Mouse (Mus musculus) embryonic facial prominence, embryonic 12.5 days (tissue): ENCODE measurements around the gene Wipf1. TPM values are rescaled to one million over a fixed set of nuclear protein-coding genes. Genes with fewer than 3 reads are reported as not detected.
A peak's percentile ranks its signal among the peaks of the same experiment; 100 is the strongest.

Source experiments
- ATAC-seq: fragments of 200-750 bp; cut with Nextera tagmentation; 2 replicates; pipeline ENCODE4 v1.8.0; 2017; ENCODE audit not compliant: insufficient number of reproducible peaks, insufficient read depth, low FRiP score, low TSS enrichment
- H3K27ac ChIP-seq: fragments of 300-500 bp; sonication (generic); 2 replicates; pipeline ENCODE4 v1.5.1; 2016; ENCODE audit warnings: mild to moderate bottlenecking
- H3K27me3 ChIP-seq: fragments of 300-500 bp; sonication (generic); 2 replicates; pipeline ENCODE4 v1.6.1; 2016; ENCODE audit warnings: mild to moderate bottlenecking, moderate library complexity
- H3K36me3 ChIP-seq: fragments of 300-500 bp; sonication (generic); 2 replicates; pipeline ENCODE4 v1.6.1; 2016; ENCODE audit warnings: mild to moderate bottlenecking
- H3K4me1 ChIP-seq: fragments of 300-500 bp; sonication (generic); 2 replicates; pipeline ENCODE4 v1.6.1; 2016
- H3K4me2 ChIP-seq: fragments of 300-500 bp; sonication (generic); replicated peaks from 2 replicates; pipeline ENCODE4 v1.6.1; 2016; ENCODE audit warnings: mild to moderate bottlenecking, moderate library complexity
- H3K4me3 ChIP-seq: fragments of 300-500 bp; sonication (generic); 2 replicates; pipeline ENCODE4 v1.5.1; 2016; ENCODE audit warnings: mild to moderate bottlenecking
- H3K9ac ChIP-seq: fragments of 300-500 bp; sonication (generic); 2 replicates; pipeline ENCODE4 v1.6.1; 2016; ENCODE audit warnings: mild to moderate bottlenecking, moderate library complexity
- H3K9me3 ChIP-seq: fragments of 300-500 bp; sonication (generic); 2 replicates; pipeline ENCODE4 v1.6.1; 2016; ENCODE audit warnings: mild to moderate bottlenecking, moderate library complexity
- WGBS: fragments of 180-500 bp; shearing (Covaris S2); methylation state at CpG from one replicate; pipeline ENCODE4 v1.1.7; 2016; 5-methylcytosine and 5-hydroxymethylcytosine counted together
- polyA plus RNA-seq: library from polyadenylated mRNA; unstranded; fragments of >200 nt; fragmentation: Nextera tagmentation; extraction: Ambion mirVana; gene quantifications from 2 replicates; pipeline ENCODE4 v1.2.1, GENCODE M21; 2016

Wipf1 gene
- 14.1 and 14.5 TPM in 2 replicates for polyA plus RNA-seq

GRCm38 (mm10) chr2:73529356-73530330, at the start of gene Wipf1:
Gene Wipf1, minus strand, starts transcription at chr2:73529734.
- peak within 1 kb of the TSS; percentile 96 for H3K9ac ChIP-seq
- H3K36me3 ChIP-seq = no peaks in the 10 kb centered on the region
- no peaks in the 10 kb centered on the region for H3K9me3 ChIP-seq
- H3K4me3 ChIP-seq = peak within 1 kb of the TSS; percentile 79
- peak; percentile 61 for ATAC-seq
- H3K27ac ChIP-seq = peak within 1 kb of the TSS; percentile 90
- 1% methylated on average over 65 of the region's 66 CpGs for WGBS
- H3K4me1 ChIP-seq = peaks cover 17% of the 10 kb centered on the region; the same call in 1 of the 2 replicates
- H3K27me3 ChIP-seq = no peaks in the 10 kb centered on the region
- H3K4me2 ChIP-seq = peak within 1 kb of the TSS; percentile 74

GRCm38 (mm10) chr2:73579168-73579567, 49.6 kb upstream of the Wipf1 start:
- Histone ChIP-seq H3K27ac (no peak overlapping the region), H3K4me1 (no peaks in the 10 kb centered on the region), H3K9me3 (no peaks in the 10 kb centered on the region), H3K27me3 (0 out of 2 replicates have a peak, but pooled peaks cover 3% of the 10 kb centered on the region), H3K36me3 (no peaks in the 10 kb centered on the region), H3K9ac (no peak overlapping the region), H3K4me3 (no peak overlapping the region), H3K4me2 (no peak overlapping the region)
- WGBS = 46% methylated on average over 5 of the region's 5 CpGs
- ATAC-seq = no peak

GRCm38 (mm10) chr2:73574418-73574817, 44.9 kb upstream of the Wipf1 start:
- H3K27me3 ChIP-seq = peaks cover 7% of the 10 kb centered on the region; the same call in 1 of the 2 replicates
- WGBS = 78% methylated on average over 6 of the region's 6 CpGs
- no peaks in the 10 kb centered on the region for H3K36me3 ChIP-seq
- no peak overlapping the region for H3K4me3 ChIP-seq
- H3K4me1 ChIP-seq = no peaks in the 10 kb centered on the region
- ATAC-seq = no peak
- no peak overlapping the region for H3K9ac ChIP-seq
- H3K9me3 ChIP-seq = no peaks in the 10 kb centered on the region
- no peak overlapping the region for H3K27ac ChIP-seq
- no peak overlapping the region for H3K4me2 ChIP-seq

- H3K9ac ChIP-seq = no peak overlapping the region
- H3K27ac ChIP-seq = 0 out of 2 replicates have a peak overlapping the region, but pooled peaks have one; percentile 51
- H3K36me3 ChIP-seq = no peaks in the 10 kb centered on the region
- no peak overlapping the region for H3K4me3 ChIP-seq
- H3K27me3 ChIP-seq = peaks cover 7% of the 10 kb centered on the region; the same call in 1 of the 2 replicates
- H3K4me1 ChIP-seq = no peaks in the 10 kb centered on the region
- no peak for ATAC-seq
- no peak overlapping the region for H3K4me2 ChIP-seq
- H3K9me3 ChIP-seq = no peaks in the 10 kb centered on the region
- 46% methylated on average over 4 of the region's 4 CpGs for WGBS
Observed at GRCm38 (mm10) chr2:73573556-73573955, 44.0 kb upstream of the Wipf1 start.

- Histone ChIP-seq H3K4me1 (no peaks in the 10 kb centered on the region), H3K4me3 (peak overlapping the region; percentile 18), H3K9ac (no peak overlapping the region), H3K27me3 (peaks cover 7% of the 10 kb centered on the region; the same call in 1 of the 2 replicates), H3K36me3 (no peaks in the 10 kb centered on the region), H3K4me2 (peak overlapping the region; percentile 52), H3K9me3 (no peaks in the 10 kb centered on the region), H3K27ac (peak overlapping the region; percentile 51; the same call in 1 of the 2 replicates)
- ATAC-seq = peak; percentile 70
- WGBS = 9% methylated on average over 23 of the region's 23 CpGs
Observed at GRCm38 (mm10) chr2:73572539-73573372, 43.2 kb upstream of the Wipf1 start.

- no peak overlapping the region for H3K27ac ChIP-seq
- 44% methylated on average over 6 of the region's 6 CpGs for WGBS
- no peak overlapping the region for H3K4me3 ChIP-seq
- no peak overlapping the region for H3K4me2 ChIP-seq
- ATAC-seq = no peak
- no peak overlapping the region for H3K9ac ChIP-seq
- H3K36me3 ChIP-seq = no peaks in the 10 kb centered on the region
- H3K9me3 ChIP-seq = no peaks in the 10 kb centered on the region
- peaks cover 7% of the 10 kb centered on the region; the same call in 1 of the 2 replicates for H3K27me3 ChIP-seq
- H3K4me1 ChIP-seq = no peaks in the 10 kb centered on the region
Observed at GRCm38 (mm10) chr2:73571901-73572300, 42.4 kb upstream of the Wipf1 start.

- Histone ChIP-seq H3K4me3 (no peak overlapping the region), H3K36me3 (no peaks in the 10 kb centered on the region), H3K27ac (no peak overlapping the region), H3K4me2 (no peak overlapping the region), H3K4me1 (no peaks in the 10 kb centered on the region), H3K27me3 (peaks cover 7% of the 10 kb centered on the region; the same call in 1 of the 2 replicates), H3K9me3 (no peaks in the 10 kb centered on the region), H3K9ac (no peak overlapping the region)
- 93% methylated on average over 9 of the region's 9 CpGs for WGBS
- ATAC-seq = no peak
Observed at GRCm38 (mm10) chr2:73571304-73571703, 41.8 kb upstream of the Wipf1 start.

- H3K27me3 ChIP-seq = peaks cover 7% of the 10 kb centered on the region; the same call in 1 of the 2 replicates
- no peak overlapping the region for H3K9ac ChIP-seq
- H3K27ac ChIP-seq = no peak overlapping the region
- no peak for ATAC-seq
- WGBS = 20% methylated on average over 8 of the region's 8 CpGs
- H3K9me3 ChIP-seq = no peaks in the 10 kb centered on the region
- H3K4me3 ChIP-seq = 0 out of 2 replicates have a peak overlapping the region, but pooled peaks have one; percentile 0
- H3K36me3 ChIP-seq = no peaks in the 10 kb centered on the region
- peak overlapping the region; percentile 33 for H3K4me2 ChIP-seq
- H3K4me1 ChIP-seq = peaks cover 8% of the 10 kb centered on the region; the same call in 1 of the 2 replicates
Observed at GRCm38 (mm10) chr2:73566989-73567605, 37.6 kb upstream of the Wipf1 start.

- no peak overlapping the region for H3K9ac ChIP-seq
- ATAC-seq = no peak
- 18% methylated on average over 7 of the region's 7 CpGs for WGBS
Observed at GRCm38 (mm10) chr2:73566162-73566561, 36.6 kb upstream of the Wipf1 start.

GRCm38 (mm10) chr2:73563690-73564089, 34.2 kb upstream of the Wipf1 start:
- no peaks in the 10 kb centered on the region for H3K36me3 ChIP-seq
- no peak overlapping the region for H3K4me2 ChIP-seq
- H3K4me1 ChIP-seq = peaks cover 22% of the 10 kb centered on the region
- no peaks in the 10 kb centered on the region for H3K9me3 ChIP-seq
- no peak overlapping the region for H3K9ac ChIP-seq
- ATAC-seq = no peak
- H3K27me3 ChIP-seq = no peaks in the 10 kb centered on the region
- H3K27ac ChIP-seq = no peak overlapping the region
- H3K4me3 ChIP-seq = no peak overlapping the region
- WGBS = 35% methylated on average over 7 of the region's 7 CpGs

More at GRCm38 (mm10) chr2:73566162-73566561, 36.6 kb upstream of the Wipf1 start:
- Histone ChIP-seq H3K9me3 (no peaks in the 10 kb centered on the region), H3K27me3 (peaks cover 7% of the 10 kb centered on the region; the same call in 1 of the 2 replicates), H3K4me1 (peaks cover 16% of the 10 kb centered on the region), H3K36me3 (no peaks in the 10 kb centered on the region), H3K27ac (no peak overlapping the region), H3K4me2 (no peak overlapping the region), H3K4me3 (no peak overlapping the region)

- WGBS = 58% methylated on average over 9 of the region's 9 CpGs
- peaks cover 22% of the 10 kb centered on the region for H3K4me1 ChIP-seq
- no peak for ATAC-seq
- no peaks in the 10 kb centered on the region for H3K27me3 ChIP-seq
- H3K9me3 ChIP-seq = no peaks in the 10 kb centered on the region
- H3K4me3 ChIP-seq = no peak overlapping the region
- H3K4me2 ChIP-seq = no peak overlapping the region
- no peak overlapping the region for H3K9ac ChIP-seq
- H3K27ac ChIP-seq = no peak overlapping the region
- H3K36me3 ChIP-seq = no peaks in the 10 kb centered on the region
Observed at GRCm38 (mm10) chr2:73562656-73563055, 33.1 kb upstream of the Wipf1 start.
